Mouse (Mus musculus) right cerebral cortex, adult 18-20 months (tissue): ENCODE results near the gene Il27.
A peak's percentile ranks its signal among the peaks of the same experiment; 100 is the strongest.

Experiments
- DNase-seq: peaks from one replicate; pipeline ENCODE4 v3.0.0; 2022; ENCODE audit warnings: mixed read lengths

The Il27 gene

DNA sequence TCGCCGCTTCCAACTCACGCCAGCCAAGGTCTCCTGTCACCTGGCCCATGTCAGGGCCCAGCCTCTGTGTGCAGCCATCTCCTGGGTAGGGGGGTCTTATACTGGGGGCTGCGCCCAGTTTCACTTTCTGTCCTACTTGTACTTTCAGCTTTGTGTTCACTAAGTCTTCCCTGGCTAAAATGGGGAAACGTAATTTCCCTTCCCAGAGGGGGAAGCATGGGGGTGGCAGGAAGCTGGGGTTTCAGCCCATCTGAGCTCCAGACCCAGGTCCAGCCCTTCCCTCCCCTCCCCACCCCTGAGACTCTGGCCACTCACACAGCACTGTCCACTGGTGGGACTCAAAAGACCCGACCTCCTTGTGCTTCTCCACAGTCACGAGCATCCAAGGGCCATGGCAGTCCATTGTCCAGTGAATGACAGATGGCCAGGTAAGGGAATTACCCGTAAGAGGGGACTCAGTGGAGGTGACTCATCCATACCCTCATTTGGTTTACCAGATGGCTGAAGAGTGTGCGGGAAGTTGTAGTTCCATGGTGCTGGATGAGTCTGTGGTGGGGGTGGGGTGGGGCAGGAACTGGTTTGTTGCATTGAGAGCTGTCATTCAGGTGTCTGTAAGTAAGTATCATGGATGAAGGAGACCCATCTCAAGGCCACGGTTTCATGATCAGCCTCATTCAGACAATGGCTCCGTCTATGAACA, at the start of gene Il27:
Gene Il27, minus strand, starts transcription at position 80 of the 700 bp plus-strand sequence.
- no peak for DNase-seq

DNA sequence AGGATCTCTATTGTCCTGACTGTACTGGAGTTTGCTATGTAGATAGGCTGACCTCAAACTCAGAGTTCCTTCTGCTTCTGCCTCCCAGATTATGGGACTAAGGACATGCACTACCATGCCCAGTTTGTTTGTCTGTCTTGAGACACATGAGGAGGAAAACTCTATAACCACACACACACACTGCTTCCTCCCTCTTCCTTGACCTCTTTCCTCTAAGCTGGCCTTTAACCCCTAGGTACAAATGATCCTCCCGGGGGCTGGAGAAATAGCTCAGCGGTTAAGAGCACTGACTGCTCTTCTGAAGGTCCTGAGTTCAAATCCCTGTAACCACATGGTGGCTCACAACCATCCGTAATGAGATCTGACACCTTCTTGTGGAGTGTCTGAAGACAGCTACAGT, 49.6 kb upstream of the Il27 start:
- DNase-seq, result no peak

DNA sequence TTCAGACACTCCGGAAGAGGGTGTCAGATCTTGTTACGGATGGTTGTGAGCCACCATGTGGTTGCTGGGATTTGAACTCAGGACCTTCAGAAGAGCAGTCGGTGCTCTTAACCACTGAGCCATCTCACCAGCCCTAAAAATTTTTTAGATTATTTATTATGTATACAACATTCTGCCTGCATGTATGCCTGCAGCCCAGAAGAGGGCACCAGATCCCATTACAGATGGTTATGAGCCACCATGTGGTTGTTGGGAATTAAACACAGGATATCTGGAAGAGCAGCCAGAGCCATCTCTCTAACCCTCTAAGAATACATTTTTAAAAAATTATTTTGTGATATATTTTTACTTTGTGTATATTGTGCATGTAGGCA, 48.5 kb upstream of the Il27 start:
- DNase-seq, result peak; percentile 16

DNA sequence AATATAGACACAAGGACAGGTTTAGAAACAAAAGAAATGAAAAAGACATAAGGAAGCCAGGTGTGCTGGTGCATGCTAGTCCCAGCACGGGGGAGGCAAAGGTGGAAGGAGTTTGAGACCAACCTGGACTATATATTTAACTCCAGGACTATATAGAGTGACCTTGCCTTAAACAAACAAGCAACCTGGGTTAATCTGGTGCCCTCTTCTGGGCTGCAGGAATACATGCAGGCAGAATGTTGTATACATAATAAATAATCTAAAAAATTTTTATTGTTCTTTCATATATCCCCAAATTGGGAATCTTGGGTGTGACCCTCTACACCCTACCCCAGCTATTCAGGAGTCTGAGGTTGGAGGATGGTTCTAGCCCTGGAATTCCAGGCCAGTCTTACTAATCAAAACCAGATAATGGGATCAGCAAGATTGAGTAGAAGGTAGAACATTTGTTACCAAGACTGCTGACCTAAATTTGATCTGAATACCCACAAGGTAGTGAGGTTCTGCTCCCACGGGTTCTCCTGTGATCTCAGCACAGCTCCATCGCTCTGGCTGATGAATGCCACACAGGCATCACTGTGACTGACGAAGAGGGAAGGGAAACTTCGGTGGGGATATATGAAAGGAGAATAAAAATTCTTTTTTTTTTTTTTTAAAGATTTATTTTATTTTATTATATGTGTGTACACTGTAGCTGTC, 48.0 kb upstream of the Il27 start:
- DNase-seq, result no peak

DNA sequence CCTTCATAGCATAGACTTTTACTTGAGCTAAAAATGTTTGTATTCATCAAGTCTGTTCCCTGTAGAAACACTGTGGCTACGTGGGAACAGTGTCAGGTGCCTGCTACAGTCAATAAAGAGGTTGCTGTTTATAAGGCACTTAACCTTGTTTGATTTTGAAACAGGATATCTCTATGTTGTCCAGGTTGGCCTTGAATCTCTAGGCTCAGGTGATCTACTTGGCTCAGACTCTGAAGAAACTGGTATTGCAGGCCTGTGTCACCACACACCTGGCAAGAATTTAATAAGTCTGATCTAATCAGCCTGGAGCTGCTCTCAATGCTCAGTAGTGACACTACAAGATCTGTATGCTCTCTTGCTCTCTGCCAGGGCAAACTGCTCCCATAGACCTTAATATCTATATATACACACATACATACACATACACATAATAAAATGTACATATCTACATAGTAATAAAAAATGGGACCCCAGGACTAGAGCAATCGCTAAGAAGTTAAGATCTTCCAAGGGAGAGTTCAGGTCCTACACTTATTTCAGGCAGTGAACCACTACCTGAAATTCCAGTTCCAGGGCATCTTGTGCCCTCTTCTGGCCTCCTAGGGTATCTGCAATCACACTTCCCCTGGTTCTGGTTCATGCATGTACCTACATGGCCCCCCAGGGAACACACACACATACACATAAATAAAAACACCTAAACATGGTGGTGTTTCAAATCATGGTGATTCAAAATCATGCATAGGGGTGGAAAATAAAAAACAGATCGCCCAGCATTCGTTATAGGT, 42.2 kb upstream of the Il27 start:
- peak; percentile 21 for DNase-seq

DNA sequence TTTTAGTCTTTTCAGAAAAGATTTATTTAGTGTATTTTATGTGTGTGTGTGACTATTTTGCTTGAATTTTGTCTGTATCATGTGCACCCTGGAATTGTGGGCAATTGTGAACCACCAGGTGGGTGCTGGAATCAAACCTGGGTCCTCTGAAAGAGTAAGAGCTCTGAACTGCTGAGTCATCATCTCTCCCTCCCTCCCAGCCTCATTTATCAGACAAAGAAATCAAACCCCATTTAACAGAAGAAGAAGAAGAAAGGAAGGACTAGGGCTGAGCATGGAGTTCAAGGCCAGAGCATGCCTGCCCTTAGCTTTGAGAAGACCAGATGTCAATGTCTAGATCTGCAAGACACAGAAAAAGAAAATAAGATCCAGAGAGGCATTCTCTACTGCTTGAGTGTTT, 40.6 kb upstream of the Il27 start:
- DNase-seq, result no peak

DNA sequence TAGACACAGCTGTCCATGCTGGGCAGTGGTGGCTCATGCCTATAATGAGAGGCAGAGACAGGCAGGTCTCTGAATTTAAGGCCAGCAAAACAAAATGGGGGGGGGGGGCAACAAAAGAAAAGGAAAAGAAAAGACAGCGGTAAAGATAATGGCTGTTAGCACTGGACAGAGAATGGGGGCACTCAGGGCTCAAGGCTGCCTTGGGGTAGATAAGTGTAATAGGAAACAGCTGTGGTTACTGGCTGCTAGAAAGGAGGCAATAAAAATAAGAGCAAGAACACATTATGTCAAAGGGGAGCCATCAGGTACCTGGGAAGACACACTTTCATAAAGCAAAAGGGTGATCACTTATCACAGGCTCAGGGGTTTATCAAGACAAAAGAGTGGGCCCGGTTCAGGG, 37.7 kb upstream of the Il27 start:
- no peak for DNase-seq

DNA sequence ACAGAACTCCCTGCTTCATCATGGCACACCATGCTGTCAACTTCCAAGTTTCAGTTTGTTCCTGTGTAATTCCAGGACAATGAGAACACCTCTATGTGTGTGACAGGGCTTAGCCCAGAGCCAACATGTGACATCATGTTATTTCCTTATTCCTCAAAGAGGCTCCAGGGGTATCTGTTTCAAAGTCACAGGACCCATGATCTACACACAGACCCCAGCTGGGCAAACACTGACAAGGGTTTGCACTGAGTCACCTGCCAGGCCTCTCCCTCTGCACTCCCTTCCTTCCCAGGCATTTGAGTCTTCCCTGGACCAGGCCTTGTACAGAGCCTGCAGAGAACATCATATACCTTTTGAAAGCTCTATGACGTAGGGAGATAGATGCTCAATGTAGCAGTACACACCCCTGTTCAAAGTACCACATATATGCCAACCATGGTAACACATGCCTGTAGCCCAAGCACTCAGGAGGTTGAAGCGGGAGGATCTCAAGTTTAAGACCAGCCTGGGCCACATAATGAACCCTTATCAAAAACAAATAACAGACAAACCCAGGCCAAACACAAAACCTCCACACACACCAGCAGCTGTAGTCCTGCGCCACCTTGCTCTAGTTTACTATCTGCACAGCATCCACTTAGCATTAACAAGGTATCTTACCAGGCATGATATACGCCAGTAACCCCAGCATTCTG, 36.2 kb upstream of the Il27 start, which contains the start of gene Nupr1:
Gene Nupr1, minus strand, starts transcription at position 38 of the 695 bp plus-strand sequence.
- no peak for DNase-seq

DNA sequence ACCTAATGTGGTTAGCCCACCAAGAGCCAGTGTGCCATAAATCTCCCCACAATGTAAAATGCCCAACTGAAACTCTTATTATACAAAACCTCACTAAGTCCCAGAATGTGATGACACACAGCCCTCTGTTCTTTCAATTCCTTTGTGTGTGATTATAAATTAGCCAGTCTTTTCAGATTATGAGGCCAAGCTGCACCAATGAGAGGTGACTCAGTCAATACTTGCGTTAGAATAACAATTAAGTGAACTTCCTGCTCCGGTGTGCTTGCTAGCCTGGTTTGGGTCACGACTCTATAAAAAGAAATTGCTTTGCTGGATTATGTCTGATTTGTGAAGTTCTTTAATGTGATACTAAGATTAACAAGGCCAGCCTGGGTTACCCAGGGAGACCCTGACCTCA, 35.2 kb upstream of the Il27 start:
- no peak for DNase-seq

DNA sequence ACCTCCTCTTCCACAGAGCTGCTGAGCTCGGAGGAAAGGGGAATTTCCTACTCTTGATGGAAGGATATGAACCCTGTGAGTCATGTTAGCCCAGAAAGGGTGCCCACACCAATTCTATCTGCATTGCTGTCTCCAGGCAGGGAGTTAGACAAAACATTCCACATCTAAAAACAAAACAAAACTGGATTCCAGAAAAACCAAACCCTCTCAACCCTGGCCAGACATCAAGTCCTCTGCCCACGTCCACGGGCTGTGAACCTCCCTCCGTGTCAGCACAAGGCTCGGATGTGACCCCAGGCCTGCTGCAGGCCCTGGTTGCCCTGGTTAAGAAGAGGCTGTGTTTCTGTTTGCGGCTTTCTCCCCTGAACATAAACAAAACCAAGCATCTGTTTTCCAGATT, 33.4 kb upstream of the Il27 start:
- DNase-seq, result no peak

DNA sequence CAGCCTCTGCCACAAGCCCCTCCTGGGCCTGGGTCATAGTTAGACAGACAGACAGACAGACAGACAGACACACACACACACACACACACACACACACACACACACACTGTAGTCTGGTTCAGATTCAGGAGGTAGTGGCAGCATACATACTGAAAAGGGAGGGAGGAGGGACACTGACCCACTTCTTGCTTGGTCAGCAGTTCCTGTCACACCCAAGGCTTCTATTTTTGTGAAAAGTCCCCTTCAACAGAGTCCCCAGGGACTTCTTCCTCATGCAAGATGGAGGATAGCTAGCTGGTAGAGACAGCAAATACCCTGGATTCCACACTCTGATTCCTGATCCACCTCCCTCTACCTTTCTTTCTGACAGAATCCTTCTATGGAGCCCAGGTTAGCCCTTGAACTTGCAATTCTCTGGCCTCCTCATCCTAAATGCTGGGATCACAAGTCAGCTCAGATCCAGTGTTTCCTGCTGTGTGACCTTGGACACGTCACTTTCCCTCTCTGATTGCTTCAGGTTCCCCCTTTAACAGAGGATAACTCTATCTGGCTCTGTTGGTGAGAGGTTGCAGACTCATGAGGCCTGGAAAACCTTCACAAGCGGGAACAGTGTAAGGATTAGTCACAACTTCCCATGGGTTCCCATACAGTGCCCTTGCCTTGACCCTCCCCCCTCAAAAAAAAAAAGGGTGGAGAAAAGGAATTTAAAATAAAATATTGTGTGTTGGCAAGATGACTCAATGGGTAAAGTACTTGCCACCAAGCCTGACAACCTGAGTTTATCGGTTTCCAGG, 31.3 kb upstream of the Il27 start:
- no peak for DNase-seq

DNA sequence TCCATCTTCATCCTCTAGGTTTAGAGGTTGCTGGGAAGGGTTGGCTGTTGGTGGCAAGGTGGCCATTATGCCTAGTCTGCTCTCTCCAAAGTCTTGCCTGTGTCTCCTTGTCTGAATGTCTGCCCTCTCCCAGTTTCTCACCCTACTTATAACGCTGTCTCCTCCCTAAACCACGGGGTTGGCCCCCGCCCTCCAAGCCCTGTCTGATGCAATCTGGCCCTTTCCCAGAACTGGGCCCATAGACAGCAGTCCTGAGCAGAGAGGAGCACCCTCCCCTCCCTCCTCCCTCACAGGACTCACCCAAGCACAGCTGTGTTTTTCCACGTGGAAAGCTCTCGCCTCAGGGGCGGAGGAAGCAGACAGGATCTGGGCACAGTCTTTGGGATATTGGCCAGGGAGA, 30.6 kb upstream of the Il27 start:
- DNase-seq, result peak; percentile 48

DNA sequence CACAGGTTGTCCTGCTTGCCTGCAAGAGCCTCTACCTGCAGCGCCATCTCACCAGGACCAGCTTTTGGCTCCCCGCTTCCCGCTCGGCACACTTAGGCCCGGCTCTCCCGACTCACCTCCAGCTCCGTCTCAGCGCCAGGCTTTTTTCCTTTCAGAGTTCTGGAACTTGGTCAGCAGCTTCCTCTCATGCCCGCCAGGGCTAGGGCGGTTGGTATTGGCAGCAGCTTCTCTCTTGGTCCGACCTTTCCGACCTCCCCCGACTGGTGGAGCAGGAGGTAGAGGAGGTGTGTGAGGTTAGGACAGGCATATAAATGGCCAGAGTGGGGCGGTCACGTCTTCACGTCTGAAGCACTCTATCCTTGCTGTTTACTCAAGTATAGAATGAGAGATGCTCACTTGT, 30.0 kb upstream of the Il27 start:
- no peak for DNase-seq

DNA sequence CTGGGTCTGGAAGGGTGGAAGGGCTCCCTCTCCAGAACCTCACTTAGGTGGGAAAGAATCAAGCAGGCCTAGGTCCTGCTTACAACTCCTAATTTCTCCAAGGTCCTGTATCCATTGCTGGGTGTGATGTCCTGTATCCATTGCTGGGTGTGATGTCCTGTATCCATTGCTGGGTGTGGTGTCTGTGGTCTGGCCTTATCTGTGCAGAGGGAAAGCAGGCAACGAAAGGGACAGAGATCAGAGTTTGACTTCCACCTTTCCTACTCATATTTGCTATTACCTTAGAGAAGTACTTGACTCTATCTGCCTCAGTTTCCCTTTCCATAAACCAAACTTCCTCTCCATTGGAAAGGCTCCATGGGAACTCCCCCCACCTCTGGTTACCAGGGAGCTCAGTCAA, 28.6 kb upstream of the Il27 start:
- DNase-seq, result no peak

DNA sequence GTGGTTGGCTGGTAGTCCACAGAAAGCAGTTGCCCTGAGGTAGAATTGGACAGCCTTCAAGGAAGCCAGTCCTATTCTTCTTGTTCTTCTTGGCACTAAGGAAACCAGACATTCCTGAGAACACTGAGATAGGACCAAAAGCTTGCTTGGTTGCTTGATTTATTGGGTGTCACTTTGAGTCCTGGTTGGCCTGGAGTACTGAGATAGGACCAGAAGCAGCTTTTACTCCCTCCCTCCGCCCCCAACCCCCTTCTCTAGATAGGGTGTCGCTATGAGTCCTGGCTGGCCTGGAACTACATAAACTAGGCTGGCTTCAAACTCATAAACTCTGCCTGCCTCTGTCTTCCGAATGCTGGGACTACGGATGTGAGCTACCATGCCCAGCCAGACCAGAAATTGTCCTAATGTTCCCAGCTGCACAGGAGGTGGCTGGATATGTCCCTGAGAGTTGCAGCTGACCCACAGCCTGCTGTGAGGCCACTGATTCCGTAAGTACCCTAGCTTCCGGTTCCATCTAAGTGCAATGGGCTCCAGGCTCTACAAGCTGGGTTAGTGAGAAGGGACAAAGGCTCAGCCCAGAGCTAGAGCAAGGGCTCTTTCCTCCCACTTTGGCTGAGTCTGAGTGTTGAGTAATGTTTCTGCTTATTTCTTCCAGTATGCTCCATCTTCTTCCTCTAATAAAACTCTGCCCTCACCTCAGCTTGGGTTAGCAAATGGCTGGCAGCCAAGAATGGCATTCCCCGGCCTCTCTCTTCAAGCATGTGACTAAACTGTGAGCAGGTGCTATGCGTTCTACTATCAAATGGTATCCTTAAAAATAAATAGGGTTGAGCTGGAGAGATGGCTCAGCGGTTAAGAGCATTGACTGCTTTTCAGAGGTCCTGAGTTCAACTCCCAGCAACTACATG, 27.0 kb upstream of the Il27 start:
- no peak for DNase-seq

DNA sequence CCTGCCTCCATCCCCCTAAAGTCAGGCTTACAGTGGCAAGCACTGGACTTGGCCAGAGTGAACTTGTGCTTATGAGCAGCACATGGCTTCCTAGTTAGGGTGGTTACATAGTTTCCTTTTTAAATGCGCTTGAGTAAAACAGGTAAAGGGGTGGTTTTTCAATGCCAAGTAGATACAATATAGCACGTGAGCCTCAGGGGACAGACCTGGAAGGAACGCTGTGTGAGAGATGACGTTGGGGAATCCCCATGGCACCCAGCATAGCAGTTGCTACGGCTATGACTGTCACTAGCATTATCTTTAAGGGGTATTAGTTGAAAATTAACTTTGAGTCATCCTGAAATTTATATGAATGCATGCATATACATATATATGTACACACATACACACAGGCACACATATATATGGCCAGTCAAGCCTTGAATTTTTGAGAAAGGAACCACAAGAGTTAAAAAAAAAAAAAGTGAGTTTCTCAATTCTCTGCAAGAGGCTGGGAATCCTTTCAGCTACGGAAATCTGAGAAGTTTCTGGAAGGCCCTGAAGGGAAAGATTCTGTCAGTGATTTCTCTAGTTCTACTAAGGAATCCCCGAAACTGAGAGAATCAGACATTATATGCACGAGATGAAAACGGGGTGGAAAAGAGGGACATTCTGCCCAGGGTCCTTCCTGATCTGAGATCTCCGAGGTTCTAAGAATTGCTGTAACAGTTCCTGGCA, 25.0 kb upstream of the Il27 start:
- no peak for DNase-seq

DNA sequence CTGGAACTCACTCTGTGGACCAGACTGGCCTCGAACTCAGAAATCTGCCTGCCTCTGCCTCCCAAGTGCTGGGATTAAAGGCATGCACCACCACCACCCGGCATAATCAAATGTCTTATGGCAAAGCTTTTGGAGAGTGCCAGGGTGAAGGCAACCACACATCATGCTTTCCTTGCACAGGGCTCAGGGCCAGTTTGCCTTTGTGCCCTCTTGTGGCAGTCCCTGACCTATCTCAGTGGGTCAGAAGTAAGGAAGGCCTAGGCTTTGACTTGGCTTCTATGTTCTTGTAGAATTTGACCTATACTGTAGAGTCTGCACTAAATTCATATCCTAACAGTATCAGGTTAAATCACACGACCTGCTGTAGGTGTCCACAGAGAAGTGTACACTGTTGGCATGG, 22.0 kb upstream of the Il27 start:
- no peak for DNase-seq

DNA sequence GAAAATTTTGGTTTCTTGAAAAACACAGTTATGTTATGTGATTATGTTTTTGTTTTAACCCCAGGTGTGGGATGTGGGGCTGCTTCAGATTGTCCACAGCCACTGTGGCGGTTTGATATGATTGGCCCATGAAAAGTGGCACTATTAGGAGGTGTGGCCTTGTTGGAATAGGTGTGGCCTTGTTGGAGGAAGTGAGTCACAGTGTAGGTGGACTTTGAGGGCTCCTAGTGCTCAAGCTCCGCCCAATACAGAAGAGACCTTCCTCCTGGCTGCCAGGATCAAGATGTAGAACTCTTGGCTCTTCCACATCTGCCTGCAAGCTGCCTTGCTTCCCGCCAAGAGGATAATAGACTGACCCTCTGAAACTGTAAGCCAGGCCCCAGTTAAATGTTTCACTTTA, 18.0 kb upstream of the Il27 start:
- no peak for DNase-seq

DNA sequence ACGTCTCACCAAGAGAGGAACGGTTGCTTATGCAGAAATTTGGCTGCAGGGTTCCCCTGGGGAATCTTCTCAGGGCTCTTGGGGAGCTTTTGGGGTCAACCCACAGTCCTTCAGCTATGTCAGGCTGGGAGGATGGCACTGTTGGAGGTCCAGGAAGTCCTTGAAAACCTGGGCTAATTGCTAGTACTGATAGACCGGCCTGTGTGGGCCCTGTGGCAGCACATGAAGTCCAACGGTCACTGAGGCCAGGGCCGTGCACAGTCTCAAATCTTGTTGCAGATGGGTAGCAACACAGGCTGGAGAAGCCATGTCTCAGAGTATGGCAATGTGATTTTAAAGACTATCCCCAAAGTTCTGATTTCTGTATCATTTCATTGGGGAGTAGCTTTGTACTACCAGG, 13.1 kb upstream of the Il27 start:
- no peak for DNase-seq

DNA sequence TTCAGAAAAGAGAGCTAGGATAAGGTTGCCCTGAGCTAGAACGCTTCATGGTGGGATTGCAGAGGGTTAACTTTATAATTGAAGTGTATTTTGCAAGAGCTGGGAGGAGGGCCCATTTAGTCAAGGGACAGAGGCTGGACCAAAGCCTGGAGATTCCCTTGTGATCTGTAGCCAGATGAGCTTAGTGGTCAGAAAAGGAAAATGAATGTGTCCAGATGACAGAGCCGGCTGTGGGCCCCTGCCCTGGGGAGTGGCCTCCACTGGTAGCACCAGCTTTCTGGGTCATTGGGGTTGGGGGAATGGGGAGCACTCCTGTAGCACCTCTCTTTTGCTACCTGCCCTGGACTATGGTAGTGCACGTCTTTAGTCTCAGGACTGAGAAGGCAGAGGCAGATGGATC, 12.3 kb upstream of the Il27 start:
- DNase-seq, result no peak

DNA sequence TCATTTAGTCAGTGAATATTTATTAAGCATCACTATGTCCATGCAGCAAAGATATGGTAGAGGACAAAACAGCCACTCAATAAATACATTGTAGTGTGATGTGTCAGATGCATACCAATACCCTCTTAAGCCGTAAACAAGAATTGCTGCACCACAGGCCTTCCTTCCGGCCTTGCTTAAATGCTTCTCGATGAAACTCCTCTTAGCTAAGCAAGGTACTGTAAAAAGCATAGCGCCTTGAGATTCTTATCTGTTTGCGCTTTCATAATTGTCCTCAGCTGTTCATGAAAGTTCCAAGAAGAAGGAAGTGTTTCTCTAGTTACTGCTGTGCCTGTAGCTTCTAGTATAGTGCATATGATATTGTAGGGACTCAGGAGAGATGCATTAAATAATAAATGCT, 11.9 kb upstream of the Il27 start:
- no peak for DNase-seq
